Mouse (Mus musculus) layer of hippocampus, adult 18-20 months (tissue): ENCODE results near the gene Coa4. TPM values are rescaled to one million over a fixed set of nuclear protein-coding genes. Genes with fewer than 3 reads are reported as not detected.
"Not testable (repeated sequence)": the region's sequence is repeated elsewhere in the genome, so short reads cannot be mapped to it uniquely, and the experiment has no call there.

Source experiments
- DNase-seq, 2 experiments: peaks; one replicate each; pipeline ENCODE4 v3.0.0; 2022; ENCODE audit warnings: low spot score in 2 of 2
- total RNA-seq, 2 experiments: library from RNA; stranded (reverse); gene quantifications; 2 replicates each; pipeline ENCODE4 v1.2.3; 2021

The Coa4 gene
- total RNA-seq, 2 experiments from 2014 or later, result 8.0 TPM

- DNase-seq, result no peak
Measured at GRCm38 (mm10) chr7:100557241-100557640, 20.4 kb downstream of the Coa4 start.

GRCm38 (mm10) chr7:100559331-100559730, 22.5 kb downstream of the Coa4 start:
- no peak for DNase-seq

GRCm38 (mm10) chr7:100561861-100562587, 25.2 kb downstream of the Coa4 start:
- DNase-seq, result no peak

- DNase-seq, result not testable (repeated sequence)
Measured at GRCm38 (mm10) chr7:100567238-100567637, 30.4 kb downstream of the Coa4 start.

GRCm38 (mm10) chr7:100569907-100570306, 33.0 kb downstream of the Coa4 start:
- DNase-seq, result no peak

GRCm38 (mm10) chr7:100570930-100571715, 34.3 kb downstream of the Coa4 start:
- no peak for DNase-seq

- DNase-seq, result no peak
Measured at GRCm38 (mm10) chr7:100572061-100572460, 35.2 kb downstream of the Coa4 start.

GRCm38 (mm10) chr7:100572704-100573103, 35.8 kb downstream of the Coa4 start:
- DNase-seq, result no peak

- DNase-seq, result peak in 1 of 2 experiments; percentile 51
Measured at GRCm38 (mm10) chr7:100578794-100579193, 41.9 kb downstream of the Coa4 start.

- no peak for DNase-seq
Measured at GRCm38 (mm10) chr7:100582235-100582634, 45.4 kb downstream of the Coa4 start.

GRCm38 (mm10) chr7:100582727-100583236, 45.9 kb downstream of the Coa4 start:
- peak; percentile 86 to 93 for DNase-seq

GRCm38 (mm10) chr7:100589816-100590215, 52.9 kb downstream of the Coa4 start:
- DNase-seq, result no peak

Other genes starting within 250 kb of the Coa4 start
- gene C2cd3, start 164.8 kb upstream of the Coa4 start, total RNA-seq, result 10 to 100 TPM; 23.4 to 24.4 TPM
- gene Ppme1, start 164.8 kb upstream of the Coa4 start, total RNA-seq, result 100 to 1,000 TPM; 145 to 146 TPM
- 1 to 10 TPM; 1.9 to 2.8 TPM for gene Ucp3, start 64.1 kb upstream of the Coa4 start, total RNA-seq
- 10 to 100 TPM; 60.5 to 73.3 TPM for gene Ucp2, start 43.7 kb upstream of the Coa4 start, total RNA-seq
- gene Dnajb13, start 22.1 kb upstream of the Coa4 start, total RNA-seq, result under 1 TPM; 0.36 to 0.77 TPM
- 100 to 1,000 TPM; 373 to 390 TPM for gene Rab6a, start 70.3 kb downstream of the Coa4 start, total RNA-seq
- gene Mrpl48, start 71.2 kb downstream of the Coa4 start, total RNA-seq, result 10 to 100 TPM; 70.4 to 74.7 TPM
- gene Plekhb1, start 125.3 kb downstream of the Coa4 start, total RNA-seq, result 100 to 1,000 TPM; 285 to 292 TPM
- 100 to 1,000 TPM; 217 to 233 TPM for gene Fam168a, start 169.6 kb downstream of the Coa4 start, total RNA-seq